Mouse (Mus musculus): ENCODE measurements around the gene Slc25a21.

The Slc25a21 gene

DNA sequence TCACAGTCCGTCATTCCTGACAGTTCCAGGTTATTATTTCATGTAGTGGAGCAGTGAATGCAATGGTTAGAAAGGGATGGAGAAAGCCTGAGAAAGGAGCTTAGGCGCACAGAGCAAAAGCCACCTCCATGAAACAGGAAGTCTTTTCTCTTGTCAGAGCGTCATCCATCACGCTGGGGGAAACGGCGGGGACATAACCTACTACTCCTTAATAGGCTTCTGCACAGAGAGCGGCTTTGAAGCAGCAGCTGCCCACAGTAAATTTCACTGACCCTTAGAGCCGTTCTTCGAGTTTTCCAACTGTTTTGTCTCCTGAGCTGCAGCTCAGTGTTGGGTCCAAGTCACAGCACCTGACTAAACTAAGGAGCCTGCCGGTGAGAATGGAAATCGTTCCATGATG lies 188.3 kb downstream of the Slc25a21 start:
- no peak for DNase-seq

DNA sequence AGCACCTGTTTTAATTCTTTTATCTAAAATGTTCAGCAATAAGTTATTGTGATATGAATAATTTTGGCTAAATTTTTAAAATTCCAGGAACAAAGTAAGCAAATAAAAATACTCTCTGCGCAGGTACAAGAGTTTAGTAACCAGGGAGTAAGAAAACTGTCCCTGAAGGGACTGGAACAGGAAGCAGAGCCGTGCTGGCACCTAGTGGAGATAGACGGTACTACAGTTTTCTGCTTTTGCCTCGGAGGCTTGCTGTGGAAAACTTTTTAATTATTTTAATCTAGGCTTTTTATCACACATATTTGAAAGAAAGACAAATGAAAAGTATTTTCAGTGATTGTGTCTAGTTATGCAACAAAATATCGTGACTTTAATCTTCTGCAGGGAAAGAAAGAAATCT lies 211.2 kb downstream of the Slc25a21 start:
- peak; percentile 66 for DNase-seq

DNA sequence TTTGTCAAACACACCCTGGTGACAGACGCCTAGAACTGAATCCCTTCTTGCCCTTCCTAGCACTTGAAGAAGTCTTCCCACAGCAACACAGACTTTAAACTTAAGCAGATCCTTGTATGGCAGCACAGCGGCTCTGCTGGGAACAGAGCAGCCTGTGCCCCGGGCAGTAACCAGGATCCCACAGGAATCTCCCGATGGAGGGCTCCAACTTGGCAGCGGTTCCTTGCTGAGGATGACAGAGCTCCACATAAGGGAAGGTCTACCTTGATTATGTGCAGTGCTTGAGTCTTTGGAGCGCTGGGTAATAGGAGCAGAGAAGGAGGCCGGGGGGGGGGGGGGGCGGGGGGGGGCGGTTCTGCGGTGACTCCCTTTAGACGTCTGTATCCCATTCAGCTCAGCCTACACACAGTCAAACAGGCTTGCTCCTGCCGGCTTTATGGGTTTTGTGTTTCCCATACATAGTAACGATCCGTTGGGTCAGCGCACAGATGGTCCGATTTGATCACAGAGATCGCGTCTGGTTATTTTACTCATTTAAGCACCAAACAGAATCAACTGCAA lies 215.1 kb downstream of the Slc25a21 start:
- no peak for DNase-seq

DNA sequence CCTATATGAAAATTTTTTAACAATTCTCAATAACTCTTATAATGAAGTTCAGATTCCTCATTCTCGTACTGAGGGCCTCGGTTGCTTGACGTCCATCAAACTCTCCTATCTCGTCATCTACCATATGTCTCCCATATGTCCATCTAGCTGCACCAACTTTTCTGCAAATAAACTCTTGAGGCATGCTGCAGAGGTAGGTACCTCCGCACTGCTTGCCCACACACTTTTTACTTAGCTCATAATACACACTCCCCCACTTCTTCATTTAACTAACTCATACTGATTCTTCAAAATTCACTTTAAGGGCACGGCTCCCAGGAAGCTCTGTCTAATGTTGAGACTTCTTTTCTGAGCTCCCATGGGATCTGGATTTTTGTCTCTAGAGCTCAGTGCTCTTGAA lies 222.0 kb downstream of the Slc25a21 start:
- no peak for DNase-seq

DNA sequence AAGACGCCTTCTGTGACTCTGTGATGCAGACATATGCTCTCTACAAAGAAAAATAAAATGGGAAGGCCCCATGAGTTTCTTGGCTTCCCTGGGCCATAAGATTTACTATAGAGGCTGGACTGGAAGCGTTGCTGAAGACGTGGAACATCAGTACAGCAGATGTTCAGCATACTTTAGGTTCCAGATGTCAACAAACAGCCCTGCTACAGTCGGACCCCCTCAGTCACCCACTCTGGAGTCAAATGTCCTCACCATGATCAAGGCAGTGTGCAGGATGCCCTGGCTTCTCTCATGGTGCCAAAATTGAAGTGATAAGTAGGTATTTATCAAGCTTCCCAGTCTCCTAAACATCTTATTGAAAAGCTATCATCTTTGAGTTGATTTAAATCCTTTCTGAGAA lies 234.0 kb downstream of the Slc25a21 start:
- no peak for DNase-seq

DNA sequence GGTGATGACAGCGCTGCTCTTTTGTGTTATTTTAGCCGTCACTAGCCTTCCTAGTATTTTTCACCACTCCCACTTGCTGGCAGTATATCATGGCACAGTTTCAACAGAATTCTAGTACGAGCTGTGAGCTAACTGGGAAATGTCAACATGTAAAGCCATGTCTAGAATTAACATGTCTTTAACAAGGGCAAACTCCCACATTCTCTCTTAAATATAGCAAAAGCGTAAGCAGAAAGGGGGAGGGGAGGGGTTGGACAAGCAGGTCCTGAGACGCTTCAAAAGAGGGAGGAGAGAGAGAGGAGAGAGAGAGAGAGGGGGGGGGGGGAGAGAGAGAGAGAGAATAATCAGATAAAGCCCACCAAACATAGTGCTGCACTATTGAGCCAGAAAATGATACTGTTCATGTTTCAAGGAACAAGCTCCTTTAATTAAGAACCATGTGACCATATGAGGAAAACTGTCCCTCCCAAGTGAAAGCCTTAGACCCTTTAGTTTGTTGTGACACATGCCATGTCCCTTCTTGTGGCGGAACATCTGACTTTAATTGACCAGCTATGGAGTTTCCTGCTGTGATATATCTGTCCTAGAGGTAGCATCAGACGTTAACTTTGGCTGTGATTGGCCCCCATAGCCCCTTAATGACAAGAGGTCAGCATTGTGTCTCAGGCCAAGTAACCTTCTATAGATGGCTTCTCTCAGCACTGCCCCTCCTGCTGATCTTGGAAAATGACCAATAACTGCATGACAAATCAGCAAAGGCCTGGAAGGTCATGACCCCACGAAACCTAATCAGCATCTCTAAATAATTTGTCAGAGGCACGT lies 237.8 kb downstream of the Slc25a21 start:
- no peak for DNase-seq

DNA sequence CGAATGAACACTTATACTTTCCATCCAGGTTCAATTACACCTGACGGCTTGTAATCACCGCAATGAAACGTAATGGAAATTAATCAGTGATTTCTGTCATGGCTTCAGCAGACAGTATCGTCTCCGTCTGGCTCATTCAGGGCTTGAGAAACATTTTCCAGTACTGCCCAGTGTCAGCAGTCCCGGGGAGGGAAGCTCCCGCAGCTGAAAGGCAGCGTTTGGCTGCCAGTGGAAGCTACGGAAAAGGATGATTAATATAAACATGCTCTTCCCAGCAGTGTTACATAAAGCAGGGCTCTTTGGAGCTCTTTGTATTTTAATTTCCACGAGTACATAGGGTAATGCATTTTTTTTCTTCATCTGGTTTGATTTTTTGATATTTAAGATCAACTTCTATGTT lies 239.0 kb downstream of the Slc25a21 start:
- no peak for DNase-seq

DNA sequence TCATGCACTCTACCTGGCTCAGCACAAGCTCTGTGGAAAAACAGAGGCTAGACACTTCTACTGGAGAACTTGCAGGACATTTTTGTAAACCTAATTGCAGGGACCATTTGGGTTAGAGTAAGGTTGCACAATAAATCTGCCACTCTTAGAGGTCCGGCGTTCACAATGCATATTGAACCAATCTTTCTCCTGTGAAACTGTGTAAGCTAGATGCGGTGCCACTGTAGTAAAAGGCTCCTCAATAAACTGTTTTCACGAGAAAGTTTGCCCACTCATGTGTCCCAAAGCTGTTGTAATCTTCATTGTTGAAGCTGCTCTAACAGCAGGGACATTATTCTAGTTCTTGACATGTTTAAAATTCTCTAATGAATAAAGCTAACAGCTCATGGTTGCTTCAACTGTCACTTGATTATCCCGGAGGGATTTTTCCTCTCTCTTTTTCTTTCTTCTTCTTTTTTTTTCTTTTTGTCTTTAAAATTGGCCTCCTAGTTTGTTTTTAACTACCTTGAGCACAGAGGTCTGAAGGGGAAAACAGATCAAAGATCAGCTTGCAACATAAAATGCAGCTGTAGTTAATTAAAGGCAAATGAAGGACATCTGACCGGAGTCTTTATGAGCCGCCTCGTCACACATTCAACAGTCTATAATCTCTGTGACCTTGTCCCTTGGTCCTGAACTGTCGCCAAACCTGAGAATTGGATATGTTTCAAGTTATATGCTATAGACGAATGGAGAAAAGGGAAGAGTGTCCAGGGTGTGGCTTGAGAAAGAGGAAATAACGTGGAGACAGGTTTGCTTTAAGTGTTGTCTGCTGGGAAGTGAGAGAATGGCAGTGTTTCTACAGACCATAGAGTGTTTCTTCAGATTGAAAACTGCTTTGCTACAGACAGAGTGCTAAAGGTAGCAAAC lies 245.3 kb downstream of the Slc25a21 start:
- DNase-seq, result no peak

DNA sequence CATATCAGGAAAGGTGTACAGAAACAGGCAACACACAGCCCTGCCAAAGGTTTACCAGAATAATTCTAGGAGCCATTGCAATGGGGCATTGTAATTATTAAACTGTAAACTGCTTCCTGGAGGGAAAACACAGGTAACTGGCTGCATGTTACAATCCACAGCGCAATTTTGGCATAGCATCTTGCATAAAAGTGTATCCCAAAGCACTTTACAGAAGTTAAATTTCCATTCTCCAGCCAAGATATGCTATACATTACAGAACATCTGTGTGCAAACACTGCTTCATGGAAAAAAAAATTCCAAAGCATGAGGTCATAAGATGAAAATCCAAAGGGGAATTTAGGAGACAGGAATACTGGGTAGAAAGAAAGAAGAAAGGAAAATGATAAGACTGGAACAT lies 253.0 kb downstream of the Slc25a21 start:
- DNase-seq, result no peak

DNA sequence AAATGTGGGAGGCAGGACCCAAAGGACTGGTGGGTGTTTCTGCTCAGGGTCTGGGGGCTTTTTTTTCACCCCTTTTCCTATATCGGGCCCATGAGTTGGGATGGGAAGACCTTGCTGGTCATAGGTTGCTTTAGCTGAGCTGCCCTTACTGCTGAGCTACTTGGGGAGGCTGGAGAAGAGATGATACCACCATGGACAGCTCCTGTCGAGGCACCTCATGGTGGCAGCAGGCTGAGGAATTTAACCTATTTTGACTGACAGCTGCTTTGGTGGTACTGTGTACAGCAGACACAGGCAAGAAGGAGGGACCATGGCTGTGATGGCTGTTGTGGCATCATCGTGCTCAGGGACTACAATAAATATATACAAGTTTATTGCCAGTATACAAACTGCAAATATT lies 256.4 kb downstream of the Slc25a21 start:
- DNase-seq, result no peak

DNA sequence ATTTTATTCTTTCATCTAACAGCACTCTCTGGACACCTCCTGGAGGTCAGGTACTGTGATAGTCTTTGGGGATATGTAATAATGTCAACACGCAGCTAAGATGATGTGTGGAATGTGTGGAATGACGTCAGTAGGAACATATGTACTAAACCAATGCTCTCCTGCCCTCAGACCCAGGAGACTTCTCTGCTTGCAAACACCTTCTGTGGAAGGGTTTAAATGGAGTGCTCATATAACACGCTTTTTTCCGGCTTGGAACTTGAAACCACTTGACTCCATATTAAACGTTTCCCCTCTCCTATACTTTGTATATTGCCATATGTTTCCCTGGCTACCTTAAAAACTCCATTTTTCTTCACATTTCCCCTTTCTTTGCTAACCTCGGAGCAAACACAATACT lies 279.1 kb downstream of the Slc25a21 start:
- no peak for DNase-seq

DNA sequence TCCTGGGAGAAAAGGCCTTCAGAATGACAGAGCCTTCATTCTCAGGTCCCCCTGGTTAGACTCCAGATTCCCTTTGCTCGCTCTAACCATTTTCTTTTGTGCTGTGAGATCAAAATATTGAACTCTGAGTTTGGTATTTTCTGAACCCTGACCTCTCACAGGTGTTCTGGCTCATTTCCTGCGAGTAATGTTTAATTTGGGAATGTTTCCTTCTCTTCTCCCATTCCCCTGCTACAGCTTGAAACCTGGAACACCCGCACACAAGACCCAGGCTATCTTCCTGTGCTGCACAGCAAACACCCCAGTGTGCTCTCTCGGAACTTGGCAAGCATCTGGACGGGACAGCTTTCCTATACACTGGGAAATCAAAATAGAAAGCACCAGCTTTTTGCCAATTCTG lies 290.8 kb downstream of the Slc25a21 start:
- DNase-seq, result no peak

DNA sequence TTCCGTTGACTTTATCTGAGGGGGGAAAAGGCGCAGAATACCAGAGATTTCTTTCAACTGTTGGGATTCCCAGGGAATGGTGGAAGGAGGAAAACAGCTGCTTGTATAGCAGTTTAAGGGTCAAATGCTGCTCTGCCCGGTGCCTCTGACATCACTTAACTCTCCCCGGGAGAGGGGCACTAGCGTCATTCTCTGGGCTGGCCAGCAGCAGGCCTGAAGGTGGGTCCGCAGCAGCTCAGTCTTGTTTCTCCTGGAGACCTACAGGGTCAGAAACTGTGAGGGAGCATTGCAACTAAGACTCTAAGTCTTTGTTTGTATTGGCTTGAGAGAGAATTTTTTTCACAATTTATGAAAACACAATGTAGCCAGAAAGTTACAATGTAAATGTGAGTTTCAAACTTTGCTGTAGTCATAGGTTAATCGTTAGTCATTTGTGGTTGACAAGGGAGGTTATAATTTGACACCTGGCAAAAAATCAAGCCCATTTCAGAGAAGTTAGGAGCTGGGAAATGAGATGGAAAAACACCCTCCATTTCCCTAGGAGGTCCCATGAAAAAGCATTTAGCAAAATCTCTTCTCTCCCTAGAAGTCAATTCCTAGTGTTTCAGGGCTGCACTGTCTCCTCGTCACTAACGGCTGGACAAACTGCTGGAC lies 291.5 kb downstream of the Slc25a21 start:
- DNase-seq, result no peak

DNA sequence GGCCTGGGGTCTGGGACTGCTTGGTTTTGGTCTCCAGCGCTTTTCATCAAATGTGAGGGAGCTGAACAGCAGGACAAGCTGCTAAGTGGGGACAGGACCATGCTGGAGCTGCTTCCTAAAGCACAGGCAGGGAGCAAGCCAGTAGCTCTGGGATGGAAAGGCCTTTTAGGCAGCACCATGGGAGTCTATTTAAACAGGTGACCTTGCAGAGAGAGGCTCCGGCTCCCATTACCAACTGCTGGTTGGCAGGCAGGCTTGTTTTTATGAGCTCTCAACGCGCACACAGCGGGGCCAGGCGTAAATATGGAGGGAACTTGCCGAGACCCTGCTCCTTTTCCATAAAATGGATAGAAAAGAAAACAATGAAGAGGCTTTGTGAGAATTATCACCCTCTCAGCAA lies 292.1 kb downstream of the Slc25a21 start:
- no peak for DNase-seq

DNA sequence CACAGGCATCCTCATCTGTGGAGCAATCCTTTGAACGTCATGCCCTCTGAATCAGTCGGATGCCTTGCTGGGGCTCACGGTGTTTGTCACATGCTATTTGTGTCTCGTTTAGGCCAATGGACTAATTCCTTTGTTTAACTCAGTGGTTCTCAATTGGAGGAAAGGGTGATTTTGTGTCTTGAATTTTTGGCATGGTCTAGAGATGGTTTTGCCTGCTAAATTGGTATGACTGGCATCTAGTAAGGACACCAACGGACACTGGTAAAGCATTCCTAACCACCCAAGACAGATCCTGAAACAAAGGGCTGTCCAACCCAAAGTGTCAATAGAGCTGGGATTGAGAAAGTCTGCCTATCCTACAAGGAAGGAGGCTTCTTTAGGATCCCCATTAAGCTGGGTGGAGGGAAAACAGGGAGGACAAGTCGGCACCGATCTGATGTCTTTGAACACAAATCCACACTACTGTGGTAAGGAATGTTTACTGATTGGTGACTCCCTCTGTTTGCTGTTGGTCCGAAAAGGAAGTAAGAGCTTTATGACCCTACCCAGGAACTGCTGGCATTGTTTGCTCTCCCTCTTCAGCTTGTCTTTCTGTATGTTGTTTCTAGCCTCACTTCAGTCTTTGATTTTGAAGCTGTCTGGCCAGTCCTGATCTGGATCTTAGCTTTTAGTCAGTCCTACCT lies 294.4 kb downstream of the Slc25a21 start:
- DNase-seq, result peak; percentile 1

DNA sequence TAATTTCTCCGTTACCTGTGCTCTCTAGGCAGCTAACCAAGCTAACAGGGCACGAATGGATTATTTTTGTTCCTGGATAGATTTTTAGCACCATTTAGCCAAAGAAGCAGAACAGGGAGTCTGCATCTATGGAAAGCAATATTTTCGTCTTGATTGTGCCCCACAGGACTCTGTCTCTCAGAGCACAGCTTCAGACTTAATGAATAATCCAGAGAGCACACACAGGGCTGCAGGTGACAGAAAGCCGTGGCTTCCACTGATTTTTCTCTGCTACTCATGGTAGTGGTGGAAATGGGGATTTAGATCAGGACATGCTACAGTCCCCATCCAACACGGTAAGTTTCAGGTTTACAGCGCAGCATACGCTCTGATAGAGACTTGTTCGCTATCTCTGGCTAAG lies 299.3 kb downstream of the Slc25a21 start:
- no peak for DNase-seq

DNA sequence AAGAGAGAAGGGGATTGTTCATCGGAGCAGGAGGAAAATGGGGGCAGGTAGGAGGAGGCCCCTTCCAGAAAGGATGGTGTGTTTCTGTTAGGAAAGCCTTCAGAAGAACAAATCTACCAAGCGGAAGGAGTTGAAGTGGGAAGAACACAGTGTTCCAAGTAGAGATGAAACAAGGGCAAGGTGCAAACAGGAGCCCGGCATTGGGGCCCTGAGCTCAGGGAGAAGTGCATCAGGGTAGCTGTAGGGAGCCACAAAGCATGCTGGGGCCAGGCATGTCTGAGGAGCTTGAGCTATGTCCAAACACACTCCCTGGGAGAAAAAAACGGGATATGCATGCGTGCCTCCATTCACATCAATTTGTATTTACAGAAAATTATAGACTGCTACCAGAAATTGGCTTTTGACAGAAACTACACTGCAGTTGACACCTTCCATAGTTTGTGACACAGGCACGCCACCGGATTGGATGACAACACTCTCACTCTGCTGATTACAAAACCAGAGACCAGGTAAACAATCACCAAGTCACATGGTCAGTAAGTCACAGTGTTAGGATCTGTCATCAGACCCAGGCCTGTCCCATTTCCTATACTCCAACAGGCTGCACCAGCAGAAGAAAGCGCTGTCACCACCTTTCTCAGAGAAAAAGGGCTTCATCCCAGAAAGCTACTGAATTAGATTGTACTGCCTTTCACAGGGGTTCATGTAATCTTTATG lies 299.9 kb downstream of the Slc25a21 start:
- DNase-seq, result no peak

DNA sequence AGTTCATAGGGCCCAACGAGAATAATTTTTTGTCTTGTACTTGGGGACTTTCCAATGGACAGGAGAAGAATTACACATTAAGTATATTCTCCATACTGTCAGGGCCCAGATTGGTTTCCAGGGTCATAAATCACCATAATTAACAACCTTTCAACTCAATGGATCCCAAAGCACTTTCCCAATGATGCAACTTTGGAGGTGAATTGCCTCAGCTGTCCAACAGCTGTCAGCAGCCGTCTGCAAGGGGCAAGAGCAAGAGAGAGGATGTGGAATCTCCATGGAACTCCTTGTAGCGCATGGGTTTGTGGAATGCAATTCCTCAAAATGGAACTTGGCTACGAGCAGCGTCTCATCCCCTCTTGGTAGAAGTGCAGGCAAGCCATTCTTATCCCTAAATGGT lies 302.3 kb downstream of the Slc25a21 start:
- DNase-seq, result no peak

DNA sequence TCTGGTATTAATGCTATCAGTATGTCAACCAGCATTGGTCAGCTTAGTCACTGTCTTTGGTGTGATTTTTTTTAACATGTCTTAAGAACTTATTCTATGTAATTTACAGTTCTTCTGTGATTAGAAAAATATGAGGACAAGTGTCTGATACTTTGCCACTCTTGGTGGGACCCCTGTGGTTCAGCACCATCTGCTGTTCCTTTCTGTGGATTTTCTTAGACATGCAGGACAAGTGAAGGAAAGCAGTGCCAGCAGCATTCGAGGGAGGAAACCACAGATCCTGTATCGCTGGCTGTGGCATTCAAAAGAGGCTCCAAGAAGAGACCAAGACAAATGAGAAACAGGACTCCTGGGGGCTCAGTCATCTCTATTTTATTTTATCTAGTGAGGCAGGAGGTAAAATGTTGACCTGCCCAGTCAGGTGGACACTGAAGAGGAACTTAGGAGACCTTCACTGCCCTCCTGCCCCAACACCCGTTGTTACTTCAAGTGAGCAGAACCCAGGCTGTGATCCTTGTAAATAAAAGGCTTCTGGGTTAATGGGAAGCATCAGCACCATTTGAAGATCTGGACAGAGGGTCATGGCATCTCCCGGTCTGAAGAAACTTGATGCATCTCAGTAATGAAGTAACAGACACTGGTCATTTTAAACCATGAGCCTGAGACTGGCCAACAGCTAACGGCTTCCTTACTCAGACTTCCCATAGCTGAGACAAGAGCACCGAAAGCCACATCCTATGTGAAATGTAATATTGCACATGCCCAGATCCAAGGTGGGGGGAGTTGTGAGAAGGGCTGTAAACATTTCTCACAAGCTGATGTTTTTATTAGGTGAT lies 306.2 kb downstream of the Slc25a21 start:
- no peak for DNase-seq

DNA sequence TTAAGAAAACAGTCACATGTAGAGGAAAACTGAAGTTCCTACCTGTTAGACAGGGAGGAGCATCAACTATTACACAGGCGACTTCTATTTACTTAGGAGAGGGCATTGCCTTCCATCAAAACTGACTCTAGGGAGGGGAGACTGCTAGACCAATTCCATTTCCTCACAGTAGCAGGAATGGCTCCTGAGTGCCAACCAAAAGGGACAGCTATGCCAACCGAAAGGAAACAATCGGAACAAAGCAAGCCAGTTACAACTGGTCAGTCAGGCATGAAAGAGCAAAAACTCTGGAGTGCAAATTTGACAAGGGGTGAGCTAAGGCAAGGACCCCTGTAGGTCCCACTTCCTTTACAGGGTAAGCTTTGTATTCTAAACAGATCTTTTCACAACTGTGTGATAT lies 319.5 kb downstream of the Slc25a21 start:
- no peak for DNase-seq

DNA sequence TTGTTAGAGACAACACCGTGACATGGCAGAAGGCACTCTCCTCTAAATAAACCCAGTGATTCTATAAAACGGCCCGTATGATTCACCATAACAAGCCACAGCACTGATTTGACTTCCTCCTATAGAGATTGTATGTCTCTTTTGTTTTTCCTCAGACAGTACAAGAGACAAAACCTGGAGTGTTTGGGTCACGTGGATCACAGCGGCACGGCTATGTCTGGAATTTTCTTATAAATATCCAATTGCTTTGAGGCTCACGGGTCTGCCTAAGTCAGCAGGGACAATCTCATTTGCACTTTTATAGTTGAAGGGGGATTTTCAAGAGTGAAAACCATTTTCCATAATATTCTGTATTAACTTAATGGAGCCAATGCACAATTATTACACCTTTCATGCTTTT lies 320.7 kb downstream of the Slc25a21 start:
- no peak for DNase-seq

Measured in lung, postnatal 36 days (tissue).